Mouse (Mus musculus) CH12.LX (cell line): ENCODE measurements around the gene Edem3. TPM values are rescaled to one million over a fixed set of nuclear protein-coding genes. Genes with fewer than 3 reads are reported as not detected.
"Not testable (repeated sequence)": the region's sequence is repeated elsewhere in the genome, so short reads cannot be mapped to it uniquely, and the experiment has no call there.

Experiments used
- DNase-seq: peaks from one replicate; pipeline ENCODE4 v3.0.0-alpha.2; 2013; ENCODE audit errors: extremely low read depth
- H3K27ac ChIP-seq: 2 replicates; pipeline ENCODE4 v1.5.1; 2012; ENCODE audit warnings: low read depth, mild to moderate bottlenecking, control low read depth, moderate library complexity; ENCODE audit not compliant: insufficient read depth
- H3K27me3 ChIP-seq: replicated peaks from 2 replicates; pipeline ENCODE3; 2012; ENCODE audit warnings: inconsistent platforms
- H3K36me3 ChIP-seq, 2 experiments: replicated peaks in 1 of 2; 2 replicates each; pipeline versions ENCODE3 to v1.6.1; 2012; ENCODE audit warnings: inconsistent platforms in 1 of 2, low read length in 1 of 2, mild to moderate bottlenecking in 1 of 2, mixed read lengths in 1 of 2, moderate library complexity in 1 of 2; ENCODE audit not compliant: control insufficient read depth in 1 of 2, insufficient read depth in 1 of 2
- H3K4me1 ChIP-seq, 2 experiments: 2 replicates each; pipeline ENCODE4 v1.6.1; 2012; ENCODE audit warnings: inconsistent platforms in 1 of 2, moderate library complexity in 1 of 2; ENCODE audit not compliant: insufficient read depth in 2 of 2, control insufficient read depth in 1 of 2
- H3K4me2 ChIP-seq: 2 replicates; pipeline ENCODE4 v1.6.1; 2012; ENCODE audit warnings: low read depth, mild to moderate bottlenecking, control low read depth; ENCODE audit not compliant: poor library complexity, insufficient read depth, severe bottlenecking
- H3K4me3 ChIP-seq, 3 experiments: fragments of 150-350 bp in 1 of 3; sonication (generic) in 1 of 3; replicated peaks in 1 of 3; 2 replicates each; pipeline versions ENCODE3 to v1.5.1; 2011 to 2012; ENCODE audit warnings: low read depth in 2 of 3, low read length in 2 of 3, mild to moderate bottlenecking in 2 of 3, moderate library complexity in 2 of 3, control low read depth in 1 of 3, improper control_type of control experiment in 1 of 3, inconsistent platforms in 1 of 3, mixed read lengths in 1 of 3; ENCODE audit not compliant: poor library complexity in 1 of 3
- H3K79me2 ChIP-seq: replicated peaks from 2 replicates; pipeline ENCODE4 v1.6.1; 2012; ENCODE audit warnings: mild to moderate bottlenecking, moderate library complexity; ENCODE audit not compliant: control insufficient read depth, poor library complexity, insufficient read depth, severe bottlenecking; ENCODE audit errors: extremely low read depth
- H3K9ac ChIP-seq: 2 replicates; pipeline ENCODE4 v1.6.1; 2012; ENCODE audit warnings: low read depth, mild to moderate bottlenecking, control low read depth, moderate library complexity; ENCODE audit not compliant: insufficient read depth
- H3K9me3 ChIP-seq: replicated peaks from 2 replicates; pipeline ENCODE3; 2012; ENCODE audit warnings: low read length, inconsistent platforms, mixed read lengths
- BHLHE40 ChIP-seq: IDR thresholded peaks from 2 replicates; pipeline ENCODE4 v1.6.1; 2011; ENCODE audit warnings: mild to moderate bottlenecking, low read depth, low read length, improper control_type of control experiment
- EP300 ChIP-seq: IDR thresholded peaks from 2 replicates; pipeline ENCODE4 v1.6.1; 2011; ENCODE audit warnings: low read length, improper control_type of control experiment
- GABPA ChIP-seq: IDR thresholded peaks from 2 replicates; pipeline ENCODE4 v1.6.1; 2012; ENCODE audit warnings: low read depth, low read length, improper control_type of control experiment, inconsistent platforms; ENCODE audit not compliant: insufficient replicate concordance
- HCFC1 ChIP-seq: IDR thresholded peaks from 2 replicates; pipeline ENCODE4 v1.6.1; 2012; ENCODE audit warnings: low read depth, mild to moderate bottlenecking, inconsistent platforms, low read length, improper control_type of control experiment
- IRF4 ChIP-seq: IDR thresholded peaks from 2 replicates; pipeline ENCODE4 v1.6.1; 2014; ENCODE audit warnings: low read depth, mild to moderate bottlenecking, inconsistent platforms, low read length, improper control_type of control experiment
- JUND ChIP-seq: conservative IDR thresholded peaks from 2 replicates; pipeline ENCODE4 v1.6.1; 2011; ENCODE audit warnings: low read depth, low read length, improper control_type of control experiment
- MAX ChIP-seq: IDR thresholded peaks from 2 replicates; pipeline ENCODE4 v1.6.1; 2011; ENCODE audit warnings: low read length, improper control_type of control experiment
- MAZ ChIP-seq: IDR thresholded peaks from 2 replicates; pipeline ENCODE4 v1.6.1; 2012; ENCODE audit warnings: low read depth, mild to moderate bottlenecking, inconsistent platforms, low read length, improper control_type of control experiment, moderate library complexity
- MXI1 ChIP-seq: IDR thresholded peaks from 2 replicates; pipeline ENCODE4 v1.6.1; 2011; ENCODE audit warnings: mild to moderate bottlenecking, low read depth, low read length, improper control_type of control experiment
- MYC ChIP-seq: IDR thresholded peaks from 2 replicates; pipeline ENCODE4 v1.6.1; 2011; ENCODE audit warnings: low read depth, mild to moderate bottlenecking, improper control_type of control experiment, low read length
- NELFE ChIP-seq: IDR thresholded peaks from 2 replicates; pipeline ENCODE4 v1.6.1; 2011; ENCODE audit warnings: low read depth, low read length, improper control_type of control experiment
- NRF1 ChIP-seq: IDR thresholded peaks from 2 replicates; pipeline ENCODE4 v1.6.1; 2014; ENCODE audit warnings: low read depth, mild to moderate bottlenecking, inconsistent platforms, low read length, improper control_type of control experiment, moderate library complexity
- SIN3A ChIP-seq: IDR thresholded peaks from 2 replicates; pipeline ENCODE4 v1.6.1; 2012; ENCODE audit warnings: low read length, improper control_type of control experiment, inconsistent platforms
- TBP ChIP-seq: conservative IDR thresholded peaks from 2 replicates; pipeline ENCODE4 v1.6.1; 2011; ENCODE audit warnings: low read depth, low read length, improper control_type of control experiment
- TCF12 ChIP-seq: IDR thresholded peaks from 2 replicates; pipeline ENCODE4 v1.6.1; 2014; ENCODE audit warnings: low read depth, mild to moderate bottlenecking, inconsistent platforms, low read length, improper control_type of control experiment
- ZKSCAN1 ChIP-seq: IDR thresholded peaks from 2 replicates; pipeline ENCODE4 v1.6.1; 2012; ENCODE audit warnings: low read depth, inconsistent platforms, low read length, improper control_type of control experiment, borderline replicate concordance
- ZNF384 ChIP-seq: IDR thresholded peaks from 2 replicates; pipeline ENCODE4 v1.6.1; 2012; ENCODE audit warnings: low read depth, low read length, improper control_type of control experiment, inconsistent platforms
- dilution Hi-C: fragments of 300-500 bp; cut with MboI; formaldehyde crosslinking; loops from 2 replicates; pipeline ENCODE4 v1.14.3; 2020; ENCODE audit warnings: low sequenced_read_pairs; ENCODE audit not compliant: extremely low pct_unique_long_range_greater_than_20kb, extremely low pct_ligation_motif_present
- in situ Hi-C: fragments of 300-500 bp; cut with MboI; formaldehyde crosslinking; loops from 3 replicates; pipeline ENCODE4 v1.14.3; 2019; ENCODE audit warnings: low sequenced_read_pairs, low pct_ligation_motif_present, low pct_unique_long_range_greater_than_20kb, mixed read lengths
- polyA plus RNA-seq: library from polyadenylated mRNA; unstranded; fragments of >175 nt; gene quantifications from 2 replicates; pipeline ENCODE4 v1.2.1, GENCODE M21; 2012; ENCODE audit warnings: low read depth; ENCODE audit not compliant: insufficient read length
- total RNA-seq, 2 experiments: library from RNA; depleted of rRNA; stranded (reverse); fragments of 300-350 nt in 1 of 2; fragments of >200 nt in 1 of 2; gene quantifications; 2 replicates each; pipeline ENCODE4 v1.2.3; 2012 to 2014

The Edem3 gene
- total and polyA plus RNA-seq, 3 experiments: 9.8 to 15.8 (median 10.6) TPM

DNA sequence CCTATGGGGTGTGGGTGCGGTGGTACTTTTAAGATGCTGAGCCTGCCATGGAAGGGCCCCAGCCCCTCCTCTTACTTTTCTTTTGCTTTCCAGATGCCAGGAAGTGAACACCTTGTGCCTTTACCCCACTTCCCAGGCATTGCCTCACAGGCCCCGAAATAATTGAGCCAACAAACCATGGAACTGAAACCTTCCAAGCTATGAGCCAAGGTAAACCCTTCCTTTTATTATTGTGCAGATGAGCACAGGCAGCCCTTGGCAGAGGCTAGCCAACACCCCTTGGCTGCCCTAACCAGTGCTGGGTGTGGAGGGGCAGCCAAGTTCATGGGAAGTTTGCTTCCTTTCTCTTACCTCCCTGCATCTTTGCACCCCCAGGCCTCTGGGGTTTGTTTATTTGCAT is 18.0 kb upstream of the Edem3 start:
- H3K9ac ChIP-seq: no peak overlapping the region
- in situ Hi-C loops: no loop called here
- no peaks in the 10 kb centered on the region for H3K79me2 ChIP-seq
- H3K27me3 ChIP-seq: no peaks in the 10 kb centered on the region
- H3K9me3 ChIP-seq: peaks cover 3% of the 10 kb centered on the region
- H3K4me1 ChIP-seq: no peaks in the 10 kb centered on the region
- no peaks in the 10 kb centered on the region for H3K36me3 ChIP-seq
- dilution Hi-C loops: no loop called here
- no peak for DNase-seq
- H3K4me3 ChIP-seq: no peak overlapping the region
- no peak overlapping the region for H3K4me2 ChIP-seq
- no peak overlapping the region for H3K27ac ChIP-seq
- TF ChIP-seq ZKSCAN1 (no peak), BHLHE40 (no peak), IRF4 (no peak), SIN3A (no peak), MAX (no peak), MYC (no peak), NELFE (no peak), MAZ (no peak), NRF1 (no peak), JUND (no peak), MXI1 (no peak), TBP (no peak), HCFC1 (no peak)

DNA sequence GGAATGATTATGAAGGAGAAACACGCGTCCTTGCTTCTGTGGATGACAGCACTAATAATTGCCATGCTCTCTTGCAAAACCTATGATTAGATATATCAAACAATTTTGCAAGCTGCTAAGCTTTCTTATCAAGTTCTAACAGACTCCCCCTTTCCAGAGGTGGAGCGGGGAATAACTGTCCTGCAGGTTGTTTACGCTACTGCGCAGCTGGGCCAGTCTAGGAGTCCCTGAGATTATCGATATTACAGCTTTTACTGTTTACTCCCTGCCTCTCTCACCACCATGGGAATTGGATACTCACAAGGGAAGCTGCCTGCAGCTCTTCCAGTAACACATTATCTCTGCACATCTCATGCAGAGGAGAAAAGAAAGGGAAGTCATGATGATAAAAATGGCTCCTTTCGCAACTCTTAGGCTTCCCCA is 14.0 kb upstream of the Edem3 start:
- in situ Hi-C loops: no loop called here
- Histone ChIP-seq H3K9me3 (no peaks in the 10 kb centered on the region), H3K27ac (no peak overlapping the region), H3K4me1 (no peaks in the 10 kb centered on the region), H3K79me2 (no peaks in the 10 kb centered on the region), H3K4me2 (no peak overlapping the region), H3K36me3 (no peaks in the 10 kb centered on the region), H3K9ac (no peak overlapping the region), H3K4me3 (no peak overlapping the region), H3K27me3 (no peaks in the 10 kb centered on the region)
- no peak for DNase-seq
- no peak for TF ChIP-seq SIN3A
- no peak for TF ChIP-seq GABPA
- no peak for TF ChIP-seq ZNF384
- TF ChIP-seq JUND: no peak
- TF ChIP-seq TCF12: no peak
- TF ChIP-seq EP300: no peak
- dilution Hi-C loops: no loop called here

DNA sequence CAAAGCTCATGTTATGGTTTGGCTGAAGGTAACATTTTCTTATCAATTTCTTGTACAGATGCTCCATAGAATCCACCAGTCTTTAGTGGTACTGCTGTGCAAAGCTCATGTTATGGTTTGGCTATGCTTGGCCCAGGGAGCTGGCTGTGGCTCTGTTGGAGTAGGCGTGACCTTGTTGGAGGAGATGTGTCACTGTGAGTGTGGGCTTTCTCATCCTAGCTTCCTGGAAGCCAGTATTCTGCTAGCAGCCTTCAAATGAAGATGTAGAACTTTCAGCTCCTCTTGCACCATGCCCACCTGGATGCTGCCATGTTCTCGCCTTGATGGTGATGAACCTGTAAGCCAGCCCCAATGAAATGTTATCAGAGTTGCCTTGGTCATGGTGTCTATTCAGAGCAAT is 5.3 kb upstream of the Edem3 start:
- H3K9me3 ChIP-seq, in situ Hi-C loops, H3K4me3 ChIP-seq, H3K4me2 ChIP-seq, DNase-seq, H3K27me3 ChIP-seq, H3K36me3 ChIP-seq, dilution Hi-C loops, H3K9ac ChIP-seq, H3K79me2 ChIP-seq, H3K27ac ChIP-seq: not testable (repeated sequence)
- peaks cover 0 to 18% of the 10 kb centered on the region in 2 experiments; a peak in 2 of 4 replicates for H3K4me1 ChIP-seq
